Mouse (Mus musculus) adrenal gland, postnatal 0 days (tissue): ENCODE data around the gene Cd276. TPM values are rescaled to one million over a fixed set of nuclear protein-coding genes. Genes with fewer than 3 reads are reported as not detected.

Source experiments
- polyA plus RNA-seq: library from polyadenylated mRNA; unstranded; fragments of >200 nt; fragmentation: Nextera tagmentation; extraction: Ambion mirVana; gene quantifications from 2 replicates; pipeline ENCODE4 v1.2.1, GENCODE M21; 2015

The Cd276 gene
- 18.8 and 19.4 TPM in 2 replicates for polyA plus RNA-seq

DNA sequence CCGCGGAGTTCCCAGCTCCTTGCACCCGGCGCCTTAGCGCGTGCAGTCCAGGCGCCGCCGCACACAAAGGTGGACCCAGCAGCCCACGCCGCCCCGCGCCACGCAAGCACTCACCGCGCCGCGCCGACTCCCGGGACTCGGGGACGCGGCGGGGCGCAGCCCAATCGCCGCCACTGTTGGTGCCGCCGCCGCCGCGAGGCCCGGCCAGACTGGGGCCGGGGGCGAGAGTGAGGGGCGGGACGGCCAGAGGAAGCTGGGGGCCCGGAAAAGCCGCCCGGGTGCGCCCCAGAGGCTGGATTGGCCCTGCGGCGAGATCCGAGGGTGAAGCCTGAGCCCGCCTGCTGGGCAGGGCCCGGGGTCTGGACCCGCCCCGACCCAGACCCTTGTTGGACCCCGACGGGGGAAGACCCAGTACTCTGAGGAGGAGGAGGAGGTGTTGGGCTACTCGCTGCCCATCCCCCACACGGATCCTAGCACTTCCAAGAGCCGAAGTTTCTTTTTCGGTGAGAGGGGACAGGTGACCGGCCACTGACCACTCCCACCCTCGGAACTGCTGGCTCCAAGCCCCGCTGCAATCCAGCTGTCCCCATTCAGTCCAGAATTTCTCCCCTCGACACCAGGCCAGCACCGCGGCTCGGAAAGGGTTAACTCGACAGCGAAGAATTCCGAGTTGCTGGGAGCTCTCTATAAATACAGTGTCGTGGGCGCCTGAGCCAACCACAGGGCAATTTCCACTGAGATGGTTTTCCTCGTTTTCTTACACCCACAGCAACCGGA lies at the start of gene Cd276:
TSS of gene Cd276 (minus strand) at position 530 of the 777 bp plus-strand sequence.

GRCm38 (mm10) chr9:58581958-58582540 lies 26.8 kb upstream of the Cd276 start, which contains the start of gene Nptn:
Gene Nptn, plus strand, starts transcription at chr9:58582240.

GRCm38 (mm10) chr9:58487851-58488801 lies 67.1 kb downstream of the Cd276 start, which contains the start of gene Insyn1:
Gene Insyn1, plus strand, starts transcription at chr9:58488603.

Other genes with a start within 250 kb of the Cd276 start
- 82.7 and 122 TPM in 2 replicates for gene Loxl1, start 242.3 kb downstream of the Cd276 start, polyA plus RNA-seq
- gene Tbc1d21, start 185.0 kb downstream of the Cd276 start, polyA plus RNA-seq: not detected in 2 replicates
- 2.8 and 3.2 TPM in 2 replicates for gene Insyn1, start 66.8 kb downstream of the Cd276 start, polyA plus RNA-seq
- 114 and 120 TPM in 2 replicates for gene Nptn, start 26.8 kb upstream of the Cd276 start, polyA plus RNA-seq
- 4.9 and 5.7 TPM in 2 replicates for gene Rec114, start 188.5 kb upstream of the Cd276 start, polyA plus RNA-seq